Mouse (Mus musculus) stomach, postnatal 0 days (tissue): ENCODE results near the gene Efemp2. TPM values are rescaled to one million over a fixed set of nuclear protein-coding genes. Genes with fewer than 3 reads are reported as not detected.

Experiments used
- ATAC-seq: fragments of 200-750 bp; cut with Nextera tagmentation; 2 replicates; pipeline ENCODE4 v1.8.0; 2017; ENCODE audit not compliant: low FRiP score, low TSS enrichment
- DNase-seq: peaks from one replicate; pipeline ENCODE4 v3.0.0-alpha.2; 2016; ENCODE audit warnings: low spot score
- H3K27ac ChIP-seq: fragments of 300-500 bp; sonication (generic); replicated peaks from 2 replicates; pipeline ENCODE4 v1.5.1; 2014; ENCODE audit warnings: mild to moderate bottlenecking, control low read depth
- H3K27me3 ChIP-seq: fragments of 300-500 bp; sonication (generic); 2 replicates; pipeline ENCODE4 v1.6.1; 2014; ENCODE audit warnings: low read length; ENCODE audit not compliant: control insufficient read depth, insufficient read depth
- H3K36me3 ChIP-seq: fragments of 300-500 bp; sonication (generic); 2 replicates; pipeline ENCODE4 v1.6.1; 2014; ENCODE audit warnings: low read length, mixed read lengths; ENCODE audit not compliant: control insufficient read depth, insufficient read depth
- H3K4me1 ChIP-seq: fragments of 300-500 bp; sonication (generic); replicated peaks from 2 replicates; pipeline ENCODE4 v1.6.1; 2014; ENCODE audit warnings: antibody characterized with exemption; ENCODE audit not compliant: control insufficient read depth, insufficient read depth
- H3K4me2 ChIP-seq: fragments of 300-500 bp; sonication (generic); replicated peaks from 2 replicates; pipeline ENCODE4 v1.6.1; 2014; ENCODE audit warnings: low read depth, mild to moderate bottlenecking, control low read depth, moderate library complexity
- H3K4me3 ChIP-seq: fragments of 300-500 bp; sonication (generic); 2 replicates; pipeline ENCODE4 v1.5.1; 2014; ENCODE audit warnings: low read depth, low read length, control low read depth
- H3K9ac ChIP-seq: fragments of 300-500 bp; sonication (generic); 2 replicates; pipeline ENCODE4 v1.6.1; 2014; ENCODE audit warnings: mild to moderate bottlenecking, low read length, control low read depth, mixed read lengths
- H3K9me3 ChIP-seq: fragments of 300-500 bp; sonication (generic); 2 replicates; pipeline ENCODE4 v1.6.1; 2016; ENCODE audit warnings: low read length; ENCODE audit not compliant: control insufficient read depth
- CTCF ChIP-seq: IDR thresholded peaks from 2 replicates; pipeline ENCODE4 v1.5.1; 2016; ENCODE audit warnings: antibody characterized with exemption, low read depth, mild to moderate bottlenecking, moderate library complexity
- EP300 ChIP-seq: optimal IDR thresholded peaks from 2 replicates; pipeline ENCODE3; 2016; ENCODE audit warnings: antibody characterized with exemption
- WGBS: fragments of 180-500 bp; shearing (Covaris S2); extraction: QIAGEN DNeasy Blood & Tissue Kit; methylation state at CpG from one replicate; pipeline ENCODE4 v1.1.7; 2014; 5-methylcytosine and 5-hydroxymethylcytosine counted together
- polyA plus RNA-seq: library from polyadenylated mRNA; unstranded; fragments of >200 nt; fragmentation: Nextera tagmentation; extraction: Ambion mirVana; gene quantifications from 2 replicates; pipeline ENCODE4 v1.2.1, GENCODE M21; 2015

Gene Efemp2
- 59.7 and 67.0 TPM in 2 replicates for polyA plus RNA-seq

GRCm38 (mm10) chr19:5473720-5474119, at the start of gene Efemp2:
TSS of gene Efemp2 (plus strand) at chr19:5473954.
- Histone ChIP-seq H3K9me3 (no peaks in the 10 kb centered on the region), H3K27ac (peak within 1 kb of the TSS; percentile 82), H3K9ac (peak within 1 kb of the TSS; percentile 76), H3K4me1 (no peaks in the 10 kb centered on the region; the same call in 1 of the 2 replicates), H3K4me3 (peak within 1 kb of the TSS; percentile 63), H3K4me2 (peak within 1 kb of the TSS; percentile 91), H3K36me3 (no peaks in the 10 kb centered on the region), H3K27me3 (no peaks in the 10 kb centered on the region)
- peak; percentile 57; the same call in 1 of the 2 replicates for ATAC-seq
- peak; percentile 82 for DNase-seq
- TF ChIP-seq CTCF (peak; percentile 27), EP300 (no peak)
- WGBS: 3% methylated on average over 22 of the region's 22 CpGs

GRCm38 (mm10) chr19:5424092-5424781, 49.5 kb upstream of the Efemp2 start:
- ATAC-seq: peak; percentile 58

DNA sequence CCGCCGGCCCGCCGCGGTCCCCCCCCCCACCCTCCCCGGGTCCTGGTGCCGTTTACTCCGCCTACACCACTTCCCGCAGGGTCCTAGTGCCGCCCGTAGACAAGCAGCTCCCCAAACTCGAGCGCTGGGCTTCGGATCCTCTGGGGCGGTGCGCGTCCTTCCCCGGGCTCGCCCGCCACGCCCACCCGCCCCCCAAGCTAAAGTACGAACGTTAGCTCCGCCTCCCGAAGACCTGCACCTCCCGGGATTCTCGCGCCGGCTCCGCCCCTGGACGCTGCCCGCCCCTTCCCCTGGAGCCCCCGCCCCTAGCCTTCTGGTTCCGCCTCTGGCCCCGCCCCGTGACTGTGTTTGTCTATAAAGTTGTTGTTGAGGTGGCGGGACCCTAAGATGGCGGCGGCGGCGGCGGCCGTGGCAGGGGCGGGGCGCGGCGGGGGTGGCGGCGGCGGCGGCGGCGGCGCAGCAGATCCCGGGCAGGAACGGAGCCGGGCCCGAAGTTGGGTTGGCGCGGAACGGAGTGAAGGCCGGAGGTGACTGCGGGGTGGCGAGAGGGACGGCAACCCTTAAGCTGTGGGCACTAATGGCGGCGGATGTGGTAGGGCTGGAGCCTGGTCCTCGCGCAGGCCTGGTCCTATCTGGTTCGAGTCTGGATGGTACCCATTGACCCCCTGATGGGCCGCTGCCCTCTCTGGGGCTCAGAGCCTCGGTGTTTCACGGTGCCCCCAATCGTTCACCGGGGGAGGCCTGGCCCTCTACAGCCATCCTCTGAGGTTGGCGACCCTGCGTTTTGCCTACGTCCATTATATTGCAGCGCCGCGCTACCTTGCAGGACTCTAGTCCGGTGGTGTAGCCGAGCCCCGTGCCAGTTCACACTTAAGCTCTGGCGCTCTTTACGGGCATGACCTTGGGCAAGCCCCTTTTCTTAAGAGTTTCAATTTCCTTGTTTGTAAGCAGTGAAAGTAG, 48.7 kb upstream of the Efemp2 start, which contains the start of the genes Drap1 and AI837181:
Drap1 (minus strand) TSS at position 198 of the 960 bp plus-strand sequence.
AI837181 (plus strand) TSS at position 363 of the 960 bp plus-strand sequence.
- H3K4me3 ChIP-seq: peak within 1 kb of the TSS; percentile 87
- H3K27ac ChIP-seq: peak within 1 kb of the TSS; percentile 94
- H3K9ac ChIP-seq: peak within 1 kb of the TSS; percentile 93
- H3K36me3 ChIP-seq: peaks cover 3% of the 10 kb centered on the region
- DNase-seq (peak; percentile 99), ATAC-seq (peak; percentile 88)
- peaks cover 10% of the 10 kb centered on the region for H3K4me1 ChIP-seq
- no peaks in the 10 kb centered on the region for H3K27me3 ChIP-seq
- TF ChIP-seq EP300: no peak
- TF ChIP-seq CTCF: no peak
- WGBS: 0% methylated on average over 59 of the region's 87 CpGs
- no peaks in the 10 kb centered on the region for H3K9me3 ChIP-seq
- H3K4me2 ChIP-seq: peak within 1 kb of the TSS; percentile 76

More at GRCm38 (mm10) chr19:5424092-5424781, 49.5 kb upstream of the Efemp2 start:
- Histone ChIP-seq H3K27ac (peak overlapping the region; percentile 94), H3K4me3 (peak overlapping the region; percentile 87), H3K4me1 (peaks cover 10% of the 10 kb centered on the region), H3K27me3 (no peaks in the 10 kb centered on the region), H3K4me2 (peak overlapping the region; percentile 76), H3K9ac (peak overlapping the region; percentile 85), H3K36me3 (peaks cover 3% of the 10 kb centered on the region), H3K9me3 (no peaks in the 10 kb centered on the region)
- TF ChIP-seq EP300 (no peak), CTCF (peak; percentile 51)
- 0% methylated on average over 37 of the region's 48 CpGs for WGBS
- peak; percentile 83 for DNase-seq

DNA sequence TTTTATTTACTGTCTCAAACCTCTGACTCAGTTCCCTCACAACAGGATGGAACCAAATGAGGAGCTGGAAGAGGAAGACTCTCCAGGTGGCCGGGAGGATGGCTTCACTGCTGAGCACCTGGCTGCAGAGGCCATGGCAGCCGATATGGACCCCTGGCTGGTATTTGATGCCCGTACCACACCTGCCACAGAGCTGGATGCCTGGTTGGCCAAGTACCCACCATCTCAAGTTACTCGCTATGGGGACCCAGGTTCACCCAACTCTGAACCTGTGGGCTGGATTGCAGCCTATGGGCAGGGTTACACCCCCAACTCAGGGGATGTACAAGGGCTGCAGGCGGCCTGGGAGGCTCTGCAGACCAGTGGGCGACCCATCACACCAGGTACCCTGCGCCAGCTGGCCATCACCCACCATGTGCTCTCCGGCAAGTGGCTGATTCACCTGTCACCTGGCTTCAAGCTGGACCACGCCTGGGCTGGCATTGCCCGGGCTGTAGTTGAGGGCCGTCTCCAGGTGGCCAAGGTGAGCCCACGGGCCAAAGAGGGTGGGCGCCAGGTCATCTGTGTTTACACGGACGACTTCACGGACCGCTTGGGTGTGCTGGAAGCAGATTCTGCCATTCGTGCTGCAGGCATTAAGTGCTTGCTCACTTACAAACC, 47.7 kb upstream of the Efemp2 start:
- peaks cover 3% of the 10 kb centered on the region for H3K36me3 ChIP-seq
- H3K4me1 ChIP-seq: peaks cover 10% of the 10 kb centered on the region
- H3K27me3 ChIP-seq: no peaks in the 10 kb centered on the region
- peak; percentile 25 for DNase-seq
- H3K9ac ChIP-seq: peak overlapping the region; percentile 93
- peak overlapping the region; percentile 73 for H3K4me2 ChIP-seq
- H3K27ac ChIP-seq: peak overlapping the region; percentile 86
- peak overlapping the region; percentile 87 for H3K4me3 ChIP-seq
- no peak for ATAC-seq
- TF ChIP-seq EP300 (no peak), CTCF (no peak)
- no peaks in the 10 kb centered on the region for H3K9me3 ChIP-seq
- WGBS: 80% methylated on average over 18 of the region's 18 CpGs

- Histone ChIP-seq H3K36me3 (peaks cover 3% of the 10 kb centered on the region), H3K4me2 (no peak overlapping the region; the same call in 1 of the 2 replicates), H3K27ac (no peak overlapping the region), H3K9me3 (no peaks in the 10 kb centered on the region), H3K4me3 (no peak overlapping the region), H3K4me1 (peaks cover 10% of the 10 kb centered on the region), H3K9ac (no peak overlapping the region), H3K27me3 (no peaks in the 10 kb centered on the region)
- ATAC-seq: no peak
- TF ChIP-seq EP300: no peak
- no peak for TF ChIP-seq CTCF
- 86% methylated on average over 13 of the region's 13 CpGs for WGBS
- DNase-seq: no peak
Measured at GRCm38 (mm10) chr19:5426640-5427290, 47.0 kb upstream of the Efemp2 start.
